Mouse (Mus musculus) NIH3T3 (cell line): ENCODE results near the gene Tmem217.
A peak's percentile ranks its signal among the peaks of the same experiment; 100 is the strongest.

Experiments used
- DNase-seq: peaks from one replicate; pipeline ENCODE4 v3.0.0-alpha.2; 2012; ENCODE audit warnings: low read depth

Tmem217 gene

GRCm38 (mm10) chr17:29552162-29552732 is at the start of gene Tmem217:
Tmem217 (minus strand) TSS chr17:29552385.
- no peak for DNase-seq

- DNase-seq, result no peak
Observed at GRCm38 (mm10) chr17:29601391-29601790, 49.2 kb upstream of the Tmem217 start.

- DNase-seq, result no peak
Observed at GRCm38 (mm10) chr17:29599537-29599936, 47.4 kb upstream of the Tmem217 start.

- DNase-seq, result no peak
Observed at GRCm38 (mm10) chr17:29599051-29599450, 46.9 kb upstream of the Tmem217 start.

GRCm38 (mm10) chr17:29596771-29597132 is 44.6 kb upstream of the Tmem217 start:
- no peak for DNase-seq

GRCm38 (mm10) chr17:29595891-29596770 is 43.9 kb upstream of the Tmem217 start:
- DNase-seq, result no peak

GRCm38 (mm10) chr17:29589221-29589898 is 37.2 kb upstream of the Tmem217 start:
- DNase-seq, result no peak

GRCm38 (mm10) chr17:29586921-29587320 is 34.7 kb upstream of the Tmem217 start:
- no peak for DNase-seq

- no peak for DNase-seq
Observed at GRCm38 (mm10) chr17:29585446-29585845, 33.3 kb upstream of the Tmem217 start.

- DNase-seq, result no peak
Observed at GRCm38 (mm10) chr17:29584737-29585136, 32.6 kb upstream of the Tmem217 start.

- no peak for DNase-seq
Observed at GRCm38 (mm10) chr17:29584306-29584705, 32.1 kb upstream of the Tmem217 start.

GRCm38 (mm10) chr17:29583569-29583968 is 31.4 kb upstream of the Tmem217 start:
- DNase-seq, result no peak

GRCm38 (mm10) chr17:29579579-29580126 is 27.5 kb upstream of the Tmem217 start:
- DNase-seq, result no peak

- no peak for DNase-seq
Observed at GRCm38 (mm10) chr17:29569831-29570230, 17.6 kb upstream of the Tmem217 start.

- DNase-seq, result no peak
Observed at GRCm38 (mm10) chr17:29568435-29568834, 16.2 kb upstream of the Tmem217 start.

GRCm38 (mm10) chr17:29565521-29565920 is 13.3 kb upstream of the Tmem217 start:
- DNase-seq, result no peak

- DNase-seq, result no peak
Observed at GRCm38 (mm10) chr17:29558476-29558875, 6.3 kb upstream of the Tmem217 start.

- DNase-seq, result no peak
Observed at GRCm38 (mm10) chr17:29556893-29557292, 4.7 kb upstream of the Tmem217 start.

- no peak for DNase-seq
Observed at GRCm38 (mm10) chr17:29556456-29556855, 4.3 kb upstream of the Tmem217 start.

GRCm38 (mm10) chr17:29554176-29554575 is 2.0 kb upstream of the Tmem217 start:
- no peak for DNase-seq

GRCm38 (mm10) chr17:29551019-29551418 is 1.2 kb downstream of the Tmem217 start:
- DNase-seq, result no peak

GRCm38 (mm10) chr17:29549543-29550428 is 2.4 kb downstream of the Tmem217 start, which contains the start of the genes Gm17657 and Tbc1d22b:
Gm17657 (minus strand) TSS chr17:29549638.
Tbc1d22b (plus strand) TSS chr17:29549785.
- peak; percentile 96 for DNase-seq
